Mouse (Mus musculus) cerebellum, postnatal 4 days (tissue): Measurements from ENCODE around the gene Heg1.

Source experiments
- DNase-seq, 2 experiments: peaks; one replicate each; pipeline ENCODE4 v3.0.0; 2022; ENCODE audit warnings: low spot score in 2 of 2, mixed read lengths in 1 of 2

The Heg1 gene

DNA sequence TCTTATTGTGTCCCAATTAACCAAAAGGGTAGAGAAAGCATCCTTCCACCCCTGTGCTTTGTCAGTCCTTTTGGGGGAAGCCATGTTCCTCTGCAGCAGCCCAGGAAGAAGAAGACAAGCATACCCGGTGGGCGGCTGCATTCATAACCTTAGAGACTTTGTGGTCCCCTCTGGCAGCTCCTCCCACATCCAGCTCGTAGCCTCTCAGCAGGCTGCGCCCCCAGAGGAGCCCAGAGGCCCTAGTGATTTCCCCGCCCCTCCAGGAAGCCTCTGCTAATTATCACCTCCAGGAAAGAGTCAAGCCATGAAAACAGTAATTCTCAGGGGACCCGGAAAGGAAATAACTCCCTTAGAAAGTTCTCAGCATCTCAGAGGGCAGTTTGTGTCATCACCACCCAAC lies 21.1 kb downstream of the Heg1 start:
- DNase-seq = no peak

DNA sequence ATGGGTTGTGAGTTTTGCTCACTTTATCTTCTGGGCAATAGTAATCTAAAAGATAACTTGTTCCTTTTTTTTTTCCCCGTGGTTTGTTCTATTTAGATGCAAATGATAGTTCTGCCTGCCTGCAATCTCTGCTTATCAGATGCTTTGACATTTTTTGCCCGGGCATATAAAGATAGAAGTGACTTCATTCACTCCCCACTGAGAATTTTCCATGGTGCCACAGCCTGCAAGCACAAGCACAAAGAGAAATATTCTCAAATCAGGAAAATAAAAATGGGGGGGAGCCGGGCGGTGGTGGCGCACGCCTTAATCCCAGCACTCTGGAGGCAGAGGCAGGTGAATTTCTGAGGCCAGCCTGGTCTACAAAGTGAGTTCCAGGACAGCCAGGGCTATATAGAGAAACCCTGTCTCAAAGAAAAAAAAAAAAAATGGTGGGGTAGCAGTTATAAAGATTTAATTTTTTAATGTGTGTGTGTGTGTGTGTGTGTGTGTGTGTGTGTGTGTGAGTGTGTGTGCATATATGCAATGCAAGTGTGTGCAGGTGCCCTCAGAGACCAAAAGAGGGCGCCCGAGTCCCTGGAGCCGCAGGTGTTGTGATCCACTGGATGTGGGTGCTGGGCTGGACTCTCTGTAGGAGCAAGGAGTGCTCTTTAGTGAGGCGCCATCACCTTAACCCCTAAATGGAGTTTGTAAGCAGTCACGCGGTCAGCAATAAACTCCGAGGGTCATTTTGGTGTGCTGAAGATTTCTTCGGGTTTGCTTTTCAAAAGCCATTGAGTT lies 22.1 kb downstream of the Heg1 start:
- no peak for DNase-seq

- DNase-seq = no peak
These were observed 23.9 kb downstream of the Heg1 start for GRCm38 (mm10) chr16:33708031-33708430.

- DNase-seq = no peak
These were observed 24.6 kb downstream of the Heg1 start for GRCm38 (mm10) chr16:33708585-33709397.

DNA sequence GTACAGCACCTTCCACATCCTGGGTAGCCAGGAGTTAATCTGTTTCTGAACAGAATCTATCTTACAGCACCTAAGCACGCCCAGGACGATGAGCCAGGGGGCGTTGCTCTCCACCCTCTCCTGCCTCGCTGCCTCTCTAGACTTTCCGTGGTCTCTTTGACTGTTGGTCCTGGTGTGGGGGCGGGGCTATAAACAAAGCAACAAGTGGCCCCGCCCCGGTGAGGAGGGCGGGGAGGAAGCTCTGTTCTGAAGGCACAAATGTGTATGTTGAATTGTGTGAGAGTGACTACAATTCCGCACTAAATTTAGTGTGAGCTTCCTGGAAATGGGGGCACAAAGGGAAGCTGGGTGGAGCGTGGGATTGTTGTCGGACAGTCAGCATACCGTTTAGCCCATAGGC lies 30.1 kb downstream of the Heg1 start:
- no peak for DNase-seq

GRCm38 (mm10) chr16:33723241-33723640 lies 39.1 kb downstream of the Heg1 start:
- DNase-seq = no peak

DNA sequence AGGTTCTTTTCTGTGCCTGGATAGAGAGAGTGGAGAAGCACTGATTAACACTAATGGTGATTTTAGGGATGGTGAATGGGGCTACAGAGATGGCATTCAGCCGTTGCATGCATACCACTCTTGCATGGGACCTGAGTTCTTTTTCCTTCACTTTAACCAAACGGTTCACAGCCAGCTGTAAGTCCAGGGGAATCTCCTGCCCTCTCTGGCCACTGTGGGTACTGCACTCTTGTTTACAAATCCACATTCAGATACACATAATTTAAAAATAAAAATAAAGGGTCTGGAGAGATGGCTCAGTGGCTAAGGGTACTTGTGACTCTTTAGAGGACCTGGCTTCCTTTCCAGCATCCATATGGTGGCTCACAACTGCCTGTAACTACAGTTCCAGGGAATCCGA lies 39.8 kb downstream of the Heg1 start:
- DNase-seq = no peak

DNA sequence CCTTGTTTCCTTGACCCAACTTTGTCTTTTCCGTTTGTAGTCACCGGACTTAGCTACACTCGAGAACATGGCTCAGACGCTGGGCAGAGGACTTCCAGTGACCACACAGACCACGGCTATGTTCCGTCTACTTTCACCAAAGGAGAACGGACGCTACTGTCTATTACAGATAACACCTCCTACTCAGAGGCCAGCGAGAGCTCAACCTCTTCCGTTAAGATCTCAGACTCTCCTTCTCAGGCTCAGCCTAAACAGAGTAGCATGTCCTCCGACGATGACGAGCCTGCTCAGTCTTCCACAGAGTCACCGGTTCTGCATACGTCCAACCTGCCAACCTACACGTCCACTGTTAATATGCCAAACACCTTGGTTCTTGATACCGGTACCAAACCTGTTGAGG lies 42.1 kb downstream of the Heg1 start:
- DNase-seq = no peak

GRCm38 (mm10) chr16:33726892-33727291 lies 42.7 kb downstream of the Heg1 start:
- no peak for DNase-seq

DNA sequence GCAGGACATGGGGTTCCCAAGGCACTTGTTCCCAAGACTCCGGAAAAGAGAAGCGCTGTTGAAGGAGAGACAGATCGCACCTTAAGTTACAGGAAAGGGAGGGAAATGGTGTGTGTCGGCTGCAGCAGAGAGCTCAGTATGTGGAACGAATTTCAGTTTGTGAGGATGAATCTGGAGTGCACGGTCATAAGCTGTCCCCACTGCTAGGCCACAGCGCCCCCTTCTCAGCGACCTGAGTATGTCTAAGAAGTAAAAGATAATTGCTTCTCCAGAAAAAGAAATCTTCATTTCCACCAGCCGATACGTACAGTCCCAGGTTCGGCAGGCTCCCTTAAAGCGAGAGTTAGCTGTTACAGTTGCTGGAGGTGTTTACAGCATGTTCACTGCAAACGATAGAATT lies 44.3 kb downstream of the Heg1 start:
- DNase-seq = no peak

- DNase-seq = no peak
These were observed 47.1 kb downstream of the Heg1 start for GRCm38 (mm10) chr16:33731291-33731690.

DNA sequence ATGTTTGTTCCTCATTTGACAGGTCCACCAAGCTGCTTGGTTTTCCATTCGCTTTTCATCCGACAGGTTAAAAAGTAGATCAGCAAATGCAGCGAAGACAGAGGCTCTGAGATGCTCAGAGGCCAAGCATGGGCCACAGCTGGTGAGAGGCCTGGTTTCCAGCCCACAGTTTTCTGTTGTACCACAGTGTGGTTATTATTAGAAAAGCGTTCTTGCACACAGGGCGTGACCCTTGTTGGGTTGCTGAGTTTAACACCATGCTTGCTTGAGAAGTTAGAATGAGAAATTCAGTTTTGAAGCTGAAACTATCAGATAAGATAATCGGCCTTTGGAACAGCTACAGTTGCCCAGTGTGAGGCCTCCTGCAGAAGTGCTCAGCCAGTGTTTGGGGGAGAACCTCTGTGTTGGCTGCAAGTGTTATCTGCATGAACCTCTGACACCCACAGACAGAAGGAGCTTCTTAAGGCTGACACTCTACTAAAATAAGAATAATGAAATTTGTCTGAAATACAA lies 48.1 kb downstream of the Heg1 start:
- no peak for DNase-seq

DNA sequence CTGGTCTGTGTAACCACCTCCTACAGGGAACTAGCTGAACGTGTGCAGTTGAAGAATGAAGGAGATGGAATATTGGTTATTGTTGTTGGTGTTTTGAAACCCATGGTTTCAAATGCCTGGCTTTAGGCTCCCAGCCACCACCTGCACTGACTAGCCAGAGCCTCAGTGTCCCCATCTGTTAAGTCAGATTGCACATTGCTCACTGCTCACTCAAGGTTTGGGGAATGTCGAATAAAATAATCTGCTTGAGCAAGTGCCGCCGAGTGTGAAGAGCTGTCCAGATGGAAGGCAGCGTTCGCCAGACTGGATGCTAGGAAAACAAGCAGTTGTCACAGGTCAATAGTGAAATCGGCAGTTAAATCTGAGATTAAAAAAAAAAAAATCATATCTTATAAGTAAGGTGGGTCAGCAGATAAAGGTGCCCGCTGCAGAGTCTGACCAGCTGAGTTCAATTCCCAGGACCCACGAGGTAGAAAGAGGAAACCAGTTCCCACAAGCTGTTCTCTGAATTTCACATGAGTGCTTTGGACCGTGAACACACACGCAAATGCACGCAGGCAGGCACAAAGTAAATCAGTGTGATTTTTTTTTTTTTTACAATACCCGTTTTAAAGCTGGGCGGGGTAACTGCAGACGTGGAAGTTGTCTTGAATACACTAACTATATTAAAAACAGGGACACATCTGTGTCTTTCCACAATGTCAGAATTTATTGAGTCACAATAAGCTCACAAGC lies 48.8 kb downstream of the Heg1 start:
- DNase-seq = peak in 1 of 2 experiments; percentile 26

- DNase-seq = peak in 1 of 2 experiments; percentile 27
These were observed 49.7 kb downstream of the Heg1 start for GRCm38 (mm10) chr16:33733864-33734263.

GRCm38 (mm10) chr16:33734545-33734944 lies 50.4 kb downstream of the Heg1 start:
- DNase-seq = peak in 1 of 2 experiments; percentile 60

DNA sequence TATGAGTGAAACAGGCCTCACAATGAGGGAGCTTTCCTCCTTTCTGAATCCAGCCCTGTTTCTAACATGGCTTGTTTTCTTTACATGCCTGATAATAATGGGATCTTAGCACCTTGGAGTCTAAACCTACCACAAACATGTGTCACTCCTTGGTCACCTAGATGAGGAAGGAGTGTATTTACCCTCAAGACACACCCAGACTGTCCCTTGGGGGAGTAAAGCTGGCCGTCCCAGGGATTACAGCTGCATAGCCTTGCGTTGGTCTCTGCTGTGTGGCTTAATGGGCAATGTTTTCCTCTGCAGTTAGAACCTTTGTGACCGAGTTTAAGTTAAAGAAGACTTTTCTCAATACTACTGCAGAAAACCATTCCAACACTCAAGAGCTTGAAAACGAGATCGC lies 51.1 kb downstream of the Heg1 start:
- DNase-seq = no peak

- DNase-seq = peak in 1 of 2 experiments; percentile 26
These were observed 51.6 kb downstream of the Heg1 start for GRCm38 (mm10) chr16:33735791-33736190.

- DNase-seq = no peak
These were observed 52.6 kb downstream of the Heg1 start for GRCm38 (mm10) chr16:33736746-33737145.

GRCm38 (mm10) chr16:33738949-33739719 lies 55.0 kb downstream of the Heg1 start:
- no peak for DNase-seq

DNA sequence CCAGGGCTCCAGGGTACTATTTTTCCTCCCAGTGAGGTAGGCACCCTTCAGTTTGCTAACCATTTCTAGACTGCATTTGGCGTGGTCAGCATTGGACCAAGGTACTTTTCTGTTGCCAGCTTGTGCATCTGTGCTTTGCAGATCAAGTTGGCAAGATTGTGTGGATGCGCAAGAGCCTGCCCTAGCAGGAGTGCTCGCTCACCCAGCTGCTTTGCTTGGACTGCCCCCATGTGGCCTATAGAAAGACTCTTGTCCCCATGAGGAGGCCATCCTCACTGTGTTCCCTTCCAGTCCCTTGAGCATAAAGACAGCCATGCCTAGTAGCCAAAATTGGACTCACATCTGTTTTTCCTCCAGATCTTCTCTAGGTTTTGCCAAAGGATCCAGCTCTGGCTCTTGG lies 55.6 kb downstream of the Heg1 start:
- DNase-seq = peak; percentile 42 to 67

DNA sequence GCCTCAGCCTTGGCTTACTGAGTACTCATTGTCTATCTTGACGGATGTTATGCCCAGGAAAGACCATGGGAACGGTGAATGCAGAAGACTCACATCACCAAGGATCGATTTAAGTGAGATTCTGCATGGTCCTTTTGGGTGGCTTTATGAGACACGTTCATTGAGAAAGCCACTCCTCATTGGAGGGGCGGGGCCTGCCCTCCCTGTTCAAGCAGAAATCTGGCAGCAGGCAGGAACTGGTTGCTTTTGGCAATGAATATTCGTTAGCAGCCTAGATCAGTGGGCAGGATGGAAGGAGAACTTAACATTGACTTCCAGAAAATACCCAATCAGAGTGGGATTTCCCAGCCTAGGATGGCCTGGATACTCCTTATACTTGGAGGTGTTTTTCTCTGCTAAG lies 56.2 kb downstream of the Heg1 start:
- DNase-seq = peak in 1 of 2 experiments; percentile 28
